Mouse (Mus musculus) testis, postnatal 10 days (tissue): ENCODE measurements around the gene Lep.

Source experiments
- DNase-seq: peaks from one replicate; pipeline ENCODE4 v3.0.0; 2021; ENCODE audit warnings: low spot score

Gene Lep

DNA sequence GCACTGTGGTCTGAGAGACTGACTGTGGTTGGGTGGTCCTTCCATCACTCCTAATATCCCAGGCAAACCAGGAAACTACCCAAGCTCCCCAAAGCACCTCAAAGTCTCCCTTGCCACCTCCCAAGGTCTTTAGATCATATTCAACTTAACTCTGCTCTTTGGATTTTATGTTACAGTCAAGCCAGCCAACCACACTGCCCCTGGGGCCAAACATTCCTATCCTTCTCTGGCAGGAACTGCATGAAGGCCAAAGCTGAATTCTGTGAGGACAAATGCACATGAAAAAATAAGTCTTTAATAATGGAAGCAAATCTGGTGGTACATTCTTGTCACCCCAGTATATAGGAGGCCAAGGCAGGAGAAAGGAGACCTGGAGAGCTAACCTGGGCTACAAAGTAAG is 16.0 kb upstream of the Lep start:
- no peak for DNase-seq

GRCm38 (mm10) chr6:29049926-29050325 is 10.1 kb upstream of the Lep start:
- no peak for DNase-seq

- DNase-seq = no peak
Observed at GRCm38 (mm10) chr6:29052188-29052587, 7.8 kb upstream of the Lep start.

DNA sequence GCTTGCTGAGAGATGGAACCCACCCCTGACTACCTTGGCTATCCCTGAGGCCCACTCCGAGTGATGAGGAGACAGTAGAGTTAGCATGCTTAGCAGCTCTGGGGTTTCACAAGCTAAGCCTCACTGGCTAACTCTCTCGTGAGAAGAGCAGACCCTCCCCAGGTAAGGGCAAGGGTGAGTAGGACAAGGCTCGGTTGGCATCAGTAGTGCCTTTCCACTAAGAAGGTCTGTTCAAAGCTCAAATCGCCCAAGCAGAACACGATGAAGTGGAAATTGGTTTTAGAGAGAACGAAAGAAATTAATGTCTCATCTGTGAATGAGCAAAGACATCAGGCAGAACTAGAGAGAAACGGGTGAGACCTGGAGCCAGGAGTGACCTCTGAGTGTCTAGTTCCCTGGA is 6.8 kb upstream of the Lep start:
- DNase-seq = no peak

DNA sequence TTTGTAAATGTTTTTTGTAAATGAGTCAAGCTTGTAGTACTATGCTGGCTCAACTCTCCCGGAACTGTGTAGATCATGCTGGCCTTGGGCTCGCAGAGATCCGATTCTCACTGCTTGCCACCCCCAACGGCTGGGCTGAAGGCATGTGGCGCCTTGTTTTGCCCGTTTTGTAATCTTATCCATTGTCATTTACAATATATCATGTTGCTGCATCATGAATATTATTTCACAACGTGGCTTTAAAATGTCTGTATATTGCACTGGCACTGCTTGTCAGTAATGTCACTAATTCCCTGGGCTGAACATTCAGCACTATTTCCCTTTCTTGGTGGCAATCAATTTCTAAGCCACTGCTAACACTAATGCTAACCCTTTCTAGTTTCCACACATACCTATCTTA is 3.6 kb upstream of the Lep start:
- no peak for DNase-seq

DNA sequence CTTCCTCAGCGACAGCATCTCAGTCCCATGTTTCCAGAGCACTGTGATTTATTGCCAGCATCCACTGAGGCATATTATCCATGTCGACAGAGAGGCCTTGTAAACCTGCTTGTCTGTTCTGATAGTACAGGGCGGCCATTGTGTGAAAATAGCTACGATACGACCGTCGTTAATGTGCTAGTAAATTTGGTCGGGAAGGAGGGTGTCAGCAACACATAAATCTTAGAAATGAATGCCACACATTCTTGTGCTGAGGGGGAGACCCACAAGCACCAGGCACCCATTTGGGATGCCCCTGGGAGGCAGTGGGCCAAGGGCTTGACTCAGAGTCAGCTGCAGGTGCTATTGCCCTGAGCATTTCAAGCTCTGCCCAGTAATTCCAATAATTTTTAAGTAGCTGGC is 6.4 kb downstream of the Lep start:
- DNase-seq = no peak

- DNase-seq = no peak
Observed at GRCm38 (mm10) chr6:29072258-29072657, 12.2 kb downstream of the Lep start.

DNA sequence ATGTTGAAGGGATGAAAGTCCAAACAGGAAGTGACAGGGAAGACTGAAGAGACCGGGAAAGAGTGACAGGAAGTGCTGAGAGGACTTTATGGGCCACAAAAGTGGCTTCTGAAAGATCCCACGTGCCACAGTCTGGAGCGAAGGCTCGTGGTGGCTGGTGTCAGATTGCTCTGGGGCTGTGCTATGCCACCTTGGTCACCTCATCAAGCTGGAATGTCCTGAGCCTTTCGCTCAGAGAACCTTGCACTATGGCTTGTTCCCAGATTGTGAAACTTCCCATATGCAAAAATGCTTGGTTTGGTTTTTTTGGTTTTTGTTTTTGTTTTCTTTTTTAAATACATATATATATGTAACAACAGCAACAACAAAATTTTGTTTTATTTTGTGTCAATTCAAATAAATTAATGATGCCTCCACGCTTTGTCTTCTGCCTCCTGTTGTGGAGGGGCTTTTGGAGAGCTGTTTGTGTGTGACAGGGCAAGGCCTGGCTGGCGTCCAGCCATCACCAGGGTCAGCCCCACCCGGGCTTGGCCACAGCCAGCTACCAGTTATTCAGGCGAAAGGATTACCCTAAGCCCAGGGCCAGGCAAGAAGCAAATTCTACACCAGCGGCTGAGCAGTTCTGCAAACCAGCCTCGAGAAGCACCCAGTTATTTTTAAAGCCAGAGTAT is 13.6 kb downstream of the Lep start:
- no peak for DNase-seq

DNA sequence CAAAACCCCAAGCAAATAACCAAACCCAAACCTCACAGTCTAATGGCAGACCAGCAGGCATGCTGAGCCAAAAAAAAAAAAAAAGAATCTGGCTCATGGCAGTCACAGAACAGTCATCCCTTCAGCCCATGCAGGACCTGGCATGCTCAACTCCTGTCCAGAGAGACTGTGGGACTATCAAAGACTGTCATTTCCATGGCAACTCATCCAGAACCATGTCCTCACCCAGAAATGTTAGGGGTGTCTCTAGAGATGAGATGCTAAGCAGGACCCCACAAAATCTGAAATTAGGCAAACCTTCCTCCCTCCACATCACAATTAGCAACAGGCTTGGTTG is 14.1 kb downstream of the Lep start:
- DNase-seq = no peak

- DNase-seq = no peak
Observed at GRCm38 (mm10) chr6:29079291-29079690, 19.3 kb downstream of the Lep start.

- no peak for DNase-seq
Observed at GRCm38 (mm10) chr6:29081826-29082363, 21.9 kb downstream of the Lep start.

GRCm38 (mm10) chr6:29082776-29083354 is 22.8 kb downstream of the Lep start:
- DNase-seq = no peak

GRCm38 (mm10) chr6:29084401-29084800 is 24.4 kb downstream of the Lep start:
- DNase-seq = no peak

- DNase-seq = no peak
Observed at GRCm38 (mm10) chr6:29087921-29088709, 28.1 kb downstream of the Lep start.

DNA sequence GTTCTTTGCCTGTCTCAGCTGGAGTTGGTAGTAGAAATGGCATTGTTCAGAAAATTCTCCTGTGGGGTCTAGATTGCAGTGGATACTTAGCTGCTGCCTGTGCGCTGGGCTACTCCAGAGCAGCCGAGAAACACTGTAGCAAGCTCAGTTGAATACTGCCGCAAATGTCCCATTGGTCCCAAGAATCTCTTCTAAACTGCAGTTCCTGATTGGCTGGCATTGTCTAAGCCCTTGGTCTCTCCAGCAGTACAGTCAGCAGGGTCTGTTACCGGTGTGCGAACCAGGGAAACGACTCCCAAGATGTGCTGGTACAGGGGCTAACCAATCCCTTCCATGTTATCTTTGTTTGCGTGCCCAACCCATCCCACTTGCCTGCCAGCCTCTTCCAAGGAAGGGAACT is 32.2 kb downstream of the Lep start:
- no peak for DNase-seq

GRCm38 (mm10) chr6:29092904-29093303 is 32.9 kb downstream of the Lep start:
- peak; percentile 66 for DNase-seq

DNA sequence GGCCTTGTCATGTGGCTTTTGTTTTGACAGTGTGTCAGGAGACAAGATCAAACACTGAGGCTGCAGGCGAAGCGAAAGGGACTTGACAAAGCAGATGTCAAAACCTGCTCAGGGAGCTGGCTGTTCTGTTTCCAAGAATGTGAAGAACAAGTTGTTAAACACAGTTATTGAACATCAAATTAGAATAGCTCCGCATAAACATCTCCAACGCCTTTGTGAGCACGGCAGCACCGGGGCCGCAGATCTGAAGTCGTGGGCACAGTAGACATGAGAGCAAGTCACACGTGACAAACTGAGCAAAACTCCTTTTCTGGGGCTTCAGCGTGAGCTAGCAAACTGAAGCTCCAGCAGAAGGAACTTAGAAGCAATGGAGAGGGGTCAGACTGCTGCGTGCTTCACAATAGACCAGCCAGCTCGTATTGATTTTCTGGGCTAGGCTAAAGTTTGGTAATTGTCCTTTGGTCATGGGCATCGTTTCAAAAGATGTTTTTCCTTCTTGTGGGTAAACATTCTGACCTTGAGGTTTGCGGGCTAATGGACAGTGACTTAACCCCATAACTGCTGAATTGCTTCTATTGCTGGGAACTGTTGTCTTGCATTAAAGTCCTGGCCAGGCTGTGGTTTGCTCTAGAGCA is 39.6 kb downstream of the Lep start:
- no peak for DNase-seq

DNA sequence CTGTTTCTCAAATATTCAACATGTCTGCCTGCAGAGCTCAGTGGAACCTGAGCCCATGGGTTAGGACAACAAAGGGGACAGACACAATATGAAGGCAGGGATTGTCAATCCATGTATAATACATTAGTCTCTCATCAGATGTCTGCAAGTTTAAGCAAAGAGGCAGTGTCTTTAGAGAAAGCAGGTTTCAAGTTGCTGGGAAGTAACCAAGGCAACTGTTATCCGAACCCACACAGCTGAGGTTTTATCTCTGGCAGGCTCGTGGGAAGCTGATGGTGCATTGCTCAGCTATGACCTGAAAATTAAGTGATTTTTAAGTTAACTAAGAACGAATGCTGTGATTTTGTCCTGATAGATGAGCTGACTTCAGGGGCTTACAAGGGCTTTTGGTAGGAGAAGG is 40.4 kb downstream of the Lep start:
- no peak for DNase-seq

DNA sequence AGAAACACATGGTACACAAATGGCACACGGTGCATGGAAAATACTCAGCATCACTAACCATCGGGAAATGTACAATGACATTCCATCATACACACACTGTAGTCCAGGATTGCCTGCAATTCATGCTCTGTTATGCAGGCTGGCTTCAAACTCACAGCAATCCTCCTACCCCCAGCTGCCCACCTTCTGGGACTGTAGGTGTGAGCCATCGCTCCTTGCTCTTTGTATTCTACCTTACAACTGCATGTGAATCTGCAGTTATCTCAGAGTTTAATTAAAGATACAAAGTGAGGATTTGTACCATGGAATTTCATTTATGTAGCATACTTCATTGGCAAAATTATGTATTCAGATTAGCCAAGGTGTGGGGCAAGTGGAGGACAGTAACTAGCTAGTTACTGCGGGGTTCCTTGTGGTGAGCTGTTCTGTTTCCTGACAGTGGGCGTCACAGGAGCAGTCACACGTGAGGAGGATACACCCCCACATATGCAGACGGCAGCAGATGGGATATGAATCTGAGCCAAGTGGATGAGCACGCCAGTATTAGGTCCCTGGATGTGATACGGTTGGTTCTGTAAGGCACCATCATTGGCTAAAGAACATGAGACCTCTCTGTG is 41.3 kb downstream of the Lep start:
- DNase-seq = no peak

DNA sequence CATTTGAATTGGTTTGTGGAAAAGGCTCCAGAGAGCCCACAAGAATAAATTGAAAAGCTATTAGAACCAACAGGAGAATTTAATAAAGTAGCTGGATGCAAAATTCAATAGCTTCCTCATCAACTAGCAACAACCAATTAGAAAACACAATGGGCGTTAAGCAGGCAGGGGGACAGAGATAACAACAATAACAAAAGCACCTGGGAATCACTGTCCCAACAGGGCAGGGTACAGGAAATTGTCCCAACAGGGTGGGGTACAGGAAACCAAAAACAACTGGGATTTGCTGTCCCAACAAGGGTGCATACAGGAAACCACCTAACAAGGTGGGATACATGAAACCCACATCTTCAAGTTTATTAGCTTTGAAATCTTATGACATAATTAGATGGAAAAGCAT is 48.4 kb downstream of the Lep start:
- DNase-seq = no peak

GRCm38 (mm10) chr6:29111501-29111900 is 51.5 kb downstream of the Lep start:
- DNase-seq = no peak

- DNase-seq = no peak
Observed at GRCm38 (mm10) chr6:29115756-29116155, 55.7 kb downstream of the Lep start.
